8 mouse cellular contexts compared by ENCODE assay signal in the genomic region with DNA sequence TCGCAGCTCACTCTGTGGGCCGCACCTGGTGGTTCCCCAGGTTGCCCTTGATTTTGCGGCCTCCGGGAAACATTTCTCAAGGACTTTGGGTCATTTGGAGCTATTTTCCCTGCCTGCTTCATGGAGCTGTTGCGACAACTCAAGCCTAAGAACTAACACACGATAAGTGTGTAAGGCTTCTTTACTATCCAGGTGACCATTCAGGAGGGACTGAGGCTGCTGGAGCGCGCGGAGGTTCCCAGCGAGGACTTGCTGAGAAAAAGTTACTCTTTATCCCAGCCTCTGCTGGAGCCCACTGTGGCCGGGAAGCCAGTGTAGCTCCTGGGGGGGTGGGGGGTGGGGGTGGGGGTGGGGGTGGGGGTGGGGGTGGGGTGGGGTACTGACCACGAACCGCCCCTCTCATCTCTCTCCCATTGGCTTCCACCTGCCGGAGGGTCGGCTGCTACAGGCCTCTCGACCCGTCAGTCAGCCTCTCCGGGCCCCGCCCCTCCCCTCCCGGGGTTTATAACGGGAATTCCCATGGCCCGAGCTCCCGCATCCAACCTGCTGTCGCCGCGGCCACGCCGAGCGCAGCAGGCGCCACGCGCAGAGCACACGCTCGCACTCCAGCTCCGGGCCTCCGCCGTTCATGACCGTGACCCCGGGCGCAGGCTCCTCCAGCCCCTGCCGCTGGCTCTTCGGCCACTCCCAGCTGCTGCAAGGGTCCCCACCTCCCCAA. TPM values are rescaled to one million over a fixed set of nuclear protein-coding genes. Genes with fewer than 3 reads are reported as not detected.
DNase-seq lines count a peak whose midpoint lies in the region; ATAC-seq lines count a peak whose summit lies in the region.

Gene Smoc1, plus strand, starts transcription at position 532 of the 718 bp plus-strand sequence.

- peak within 1 kb of the TSS; percentile 72 for H3K9ac ChIP-seq in hindbrain, embryonic 11.5 days (ENCODE audit: low read depth, low read length)
- H3K9ac ChIP-seq in stomach, embryonic 15.5 days, result peak within 1 kb of the TSS; percentile 32; the same call in 1 of the 2 replicates

- peak within 1 kb of the TSS; percentile 95 for H3K4me2 ChIP-seq in hindbrain, embryonic 11.5 days (replicated peaks; ENCODE audit: low read depth, low read length)
- peak within 1 kb of the TSS; percentile 95 for H3K4me2 ChIP-seq in stomach, embryonic 15.5 days

- DNase-seq in ZHBTc4 (ENCODE audit: low read depth, low spot score), result peak; percentile 91
- peak; percentile 49 for DNase-seq in cerebellum, adult 8-10 months
- DNase-seq in hindbrain, embryonic 11.5 days (ENCODE audit: low spot score), result peak; percentile 87
- DNase-seq in left cerebral cortex, adult 11 months (ENCODE audit: low spot score), result peak; percentile 35
- peak; percentile 86 for DNase-seq in midbrain, embryonic 10.5 days (ENCODE audit: low spot score)

- peaks cover 5% of the 10 kb centered on the region; the same call in 1 of the 2 replicates for H3K27me3 ChIP-seq in hindbrain, embryonic 11.5 days (ENCODE audit: control insufficient read depth, insufficient read depth, low read length)
- peaks cover 41% of the 10 kb centered on the region for H3K27me3 ChIP-seq in midbrain, embryonic 10.5 days (ENCODE audit: low read depth, poor library complexity, severe bottlenecking)
- peaks cover 24% of the 10 kb centered on the region for H3K27me3 ChIP-seq in stomach, embryonic 15.5 days (replicated peaks)

- ATAC-seq in frontal cortex, adult (ENCODE audit: low TSS enrichment), result peak; percentile 82
- ATAC-seq in hindbrain, embryonic 11.5 days (ENCODE audit: low FRiP score), result peak; percentile 94
- peak; percentile 80 for ATAC-seq in stomach, embryonic 15.5 days (ENCODE audit: insufficient read depth, low FRiP score, low read depth)
- ATAC-seq in erythroid progenitor cell, adult 5-6 weeks (replicated peaks; ENCODE audit: low FRiP score, poor library complexity, severe bottlenecking), result no peak

- no peaks in the 10 kb centered on the region for H3K36me3 ChIP-seq in hindbrain, embryonic 11.5 days (ENCODE audit: control insufficient read depth, insufficient read depth, low read length)
- H3K36me3 ChIP-seq in midbrain, embryonic 10.5 days, result no peaks in the 10 kb centered on the region; the same call in 1 of the 2 replicates
- no peaks in the 10 kb centered on the region for H3K36me3 ChIP-seq in stomach, embryonic 15.5 days

- no peak within 1 kb of the TSS for H3K27ac ChIP-seq in hindbrain, embryonic 11.5 days (ENCODE audit: low read depth, low read length)
- peak within 1 kb of the TSS; percentile 84 for H3K27ac ChIP-seq in midbrain, embryonic 10.5 days (replicated peaks)
- H3K27ac ChIP-seq in stomach, embryonic 15.5 days, result no peak within 1 kb of the TSS

- 6% methylated on average over 36 of the region's 42 CpGs for WGBS in hindbrain, embryonic 11.5 days
- WGBS in midbrain, embryonic 10.5 days, result 5% methylated on average over 42 of the region's 42 CpGs
- WGBS in stomach, embryonic 15.5 days, result 5% methylated on average over 35 of the region's 42 CpGs

- peaks cover 3% of the 10 kb centered on the region; the same call in 1 of the 2 replicates for H3K4me1 ChIP-seq in hindbrain, embryonic 11.5 days (replicated peaks; ENCODE audit: control insufficient read depth, insufficient read depth, low read length)
- H3K4me1 ChIP-seq in midbrain, embryonic 10.5 days, result peaks cover 40% of the 10 kb centered on the region
- 0 out of 2 replicates have a peak, but pooled peaks cover 5% of the 10 kb centered on the region for H3K4me1 ChIP-seq in stomach, embryonic 15.5 days

- H3K9me3 ChIP-seq in hindbrain, embryonic 11.5 days (ENCODE audit: control insufficient read depth, low read length), result no peaks in the 10 kb centered on the region
- H3K9me3 ChIP-seq in midbrain, embryonic 10.5 days (replicated peaks), result no peaks in the 10 kb centered on the region
- no peaks in the 10 kb centered on the region for H3K9me3 ChIP-seq in stomach, embryonic 15.5 days

- H3K4me3 ChIP-seq in hindbrain, embryonic 11.5 days (ENCODE audit: low read depth, low read length), result peak within 1 kb of the TSS; percentile 74
- H3K4me3 ChIP-seq in midbrain, embryonic 10.5 days, result peak within 1 kb of the TSS; percentile 82
- peak within 1 kb of the TSS; percentile 54 for H3K4me3 ChIP-seq in stomach, embryonic 15.5 days (replicated peaks)

RNA-seq across cellular contexts. Expression of gene Smoc1, which starts in this region (rescaled TPM):
- 12.9 and 18.7 TPM in 2 replicates for polyA plus RNA-seq in hindbrain, embryonic 11.5 days (2014; fragmentation: Nextera tagmentation; extraction: Ambion mirVana)
- polyA plus RNA-seq in midbrain, embryonic 10.5 days (2016; fragmentation: Nextera tagmentation; extraction: Ambion mirVana), result 13.9 and 15.7 TPM in 2 replicates
- 8.4 and 12.3 TPM in 2 replicates for polyA plus RNA-seq in stomach, embryonic 15.5 days (2015; fragmentation: Nextera tagmentation; extraction: Ambion mirVana)
- total RNA-seq in erythroid progenitor cell, adult 5-6 weeks (2015; ENCODE audit: low replicate concordance), result not detected in 2 replicates
- 0.77 and 1.1 TPM in 2 replicates for total RNA-seq in erythroid progenitor cell, adult 5-6 weeks (2017; ENCODE audit: low replicate concordance)

Comparison
In these comparisons a context has a peak if more than half of its experiments do, and no peak if none do; other contexts are left out.
1. DNase-seq: peak in every context shown above with its lines; median percentile 91 in ZHBTc4; 87 in hindbrain, embryonic 11.5 days; 86 in midbrain, embryonic 10.5 days; 49 in cerebellum, adult 8-10 months; 35 in left cerebral cortex, adult 11 months.